Mouse (Mus musculus) liver, embryonic 14.5 days (tissue): Measurements from ENCODE around the gene Utp15. TPM values are rescaled to one million over a fixed set of nuclear protein-coding genes. Genes with fewer than 3 reads are reported as not detected.

Source experiments
- ATAC-seq: fragments of 200-750 bp; cut with Nextera tagmentation; 2 replicates; pipeline ENCODE4 v1.8.0; 2017; ENCODE audit warnings: moderate number of reproducible peaks, mild to moderate bottlenecking, moderate library complexity; ENCODE audit not compliant: insufficient read depth
- DNase-seq, 3 experiments: peaks; one replicate each; pipeline ENCODE4 v3.0.0-alpha.2; 2012 to 2013; ENCODE audit warnings: low read depth in 3 of 3, low spot score in 3 of 3
- H3K27ac ChIP-seq: fragments of 300-500 bp; sonication (generic); 2 replicates; pipeline ENCODE4 v1.5.1; 2014; ENCODE audit warnings: moderate library complexity, mild to moderate bottlenecking, control low read depth, inconsistent platforms
- H3K27me3 ChIP-seq: fragments of 300-500 bp; sonication (generic); 2 replicates; pipeline ENCODE4 v1.6.1; 2014; ENCODE audit warnings: mild to moderate bottlenecking, low read length, moderate library complexity; ENCODE audit not compliant: control insufficient read depth, insufficient read depth
- H3K36me3 ChIP-seq: fragments of 300-500 bp; sonication (generic); replicated peaks from 2 replicates; pipeline ENCODE4 v1.6.1; 2014; ENCODE audit warnings: low read depth; ENCODE audit not compliant: control insufficient read depth, insufficient read depth
- H3K4me1 ChIP-seq, 2 experiments: fragments of 200-500 bp in 1 of 2; fragments of 300-500 bp in 1 of 2; sonication (generic) in 1 of 2; replicated peaks; 2 replicates each; pipeline ENCODE4 v1.6.1; 2012 to 2014; ENCODE audit warnings: antibody characterized with exemption in 1 of 2, inconsistent platforms in 1 of 2, low read length in 1 of 2; ENCODE audit not compliant: control insufficient read depth in 2 of 2, insufficient read depth in 2 of 2
- H3K4me2 ChIP-seq: fragments of 300-500 bp; sonication (generic); 2 replicates; pipeline ENCODE4 v1.6.1; 2014; ENCODE audit warnings: low read depth, mild to moderate bottlenecking, control low read depth, moderate library complexity
- H3K4me3 ChIP-seq, 2 experiments: fragments of 200-500 bp in 1 of 2; fragments of 300-500 bp in 1 of 2; sonication (generic) in 1 of 2; 2 replicates each; pipeline ENCODE4 v1.5.1; 2012 to 2014; ENCODE audit warnings: low read depth in 2 of 2, low read length in 2 of 2, mild to moderate bottlenecking in 2 of 2, control low read depth in 1 of 2, inconsistent platforms in 1 of 2, moderate library complexity in 1 of 2; ENCODE audit not compliant: insufficient read depth in 1 of 2
- H3K9ac ChIP-seq: fragments of 300-500 bp; sonication (generic); replicated peaks from 2 replicates; pipeline ENCODE4 v1.6.1; 2014; ENCODE audit warnings: mild to moderate bottlenecking, control low read depth, moderate library complexity
- H3K9me3 ChIP-seq: fragments of 300-500 bp; sonication (generic); 2 replicates; pipeline ENCODE4 v1.6.1; 2016; ENCODE audit warnings: low read length, mixed read lengths; ENCODE audit not compliant: control insufficient read depth
- CTCF ChIP-seq: IDR thresholded peaks from 2 replicates; pipeline ENCODE4 v1.5.1; 2016; ENCODE audit warnings: antibody characterized with exemption, low read depth, control low read depth
- EP300 ChIP-seq: IDR thresholded peaks from 2 replicates; pipeline ENCODE4 v1.6.1; 2016; ENCODE audit warnings: antibody characterized with exemption, low read depth
- WGBS: fragments of 180-500 bp; shearing (Covaris S2); extraction: QIAGEN DNeasy Blood & Tissue Kit; methylation state at CpG from one replicate; pipeline ENCODE4 v1.1.7; 2014; ENCODE audit not compliant: insufficient replicate concordance; 5-methylcytosine and 5-hydroxymethylcytosine counted together
- polyA plus RNA-seq, 2 experiments: library from polyadenylated mRNA; depleted of rRNA in 1 of 2; stranded (reverse) in 1 of 2; unstranded in 1 of 2; fragments of >200 nt; fragmentation: Nextera tagmentation in 1 of 2; extraction: Ambion mirVana in 1 of 2; gene quantifications; 2 replicates each; pipeline versions ENCODE4 v1.2.1 to v1.2.3; 2012 to 2014

Gene Utp15
- 4.8 and 6.1 TPM in 2 replicates for polyA plus RNA-seq (2012; rRNA removed)
- polyA plus RNA-seq (2014; fragmentation: Nextera tagmentation; extraction: Ambion mirVana): 11.8 and 13.2 TPM in 2 replicates

DNA sequence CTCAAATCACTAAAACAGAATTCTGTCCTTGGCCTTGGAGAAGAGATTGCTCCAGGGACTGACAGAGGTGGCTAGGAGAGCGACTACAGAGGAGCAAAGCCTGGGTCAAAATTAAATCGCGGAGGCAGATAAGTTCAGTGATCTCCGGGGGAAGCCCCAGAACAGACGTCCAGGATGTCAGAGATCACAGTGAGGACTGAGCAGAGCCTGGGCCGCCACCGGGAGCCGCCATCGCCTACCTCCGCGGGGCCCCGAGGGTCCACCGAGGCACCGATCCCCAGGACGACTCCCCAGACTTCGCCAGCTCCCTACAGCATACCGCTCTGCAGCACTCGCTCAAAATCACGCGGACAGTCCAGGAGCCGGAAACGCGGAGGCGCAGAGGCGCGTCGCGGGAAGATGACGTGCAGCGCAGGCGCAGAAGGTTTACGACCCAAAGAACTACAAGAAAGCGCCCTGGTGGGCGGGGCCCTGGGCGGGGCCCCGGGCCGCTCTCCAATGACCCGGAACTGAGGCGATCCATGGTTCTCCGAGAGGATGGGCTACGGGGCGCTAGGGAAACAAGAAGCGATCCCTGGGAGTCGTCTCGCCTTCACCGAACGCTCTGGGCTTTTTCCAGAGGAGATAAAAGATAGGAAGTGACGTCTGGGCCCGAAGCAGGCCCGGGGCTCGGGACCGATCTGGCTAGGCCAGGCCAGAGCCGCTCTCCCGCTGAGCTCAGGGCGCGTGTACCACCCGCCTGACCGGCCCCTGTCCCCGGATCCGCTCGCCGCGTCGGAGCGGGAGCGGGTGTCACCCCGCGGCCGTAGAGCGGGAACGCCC, at the start of gene Utp15, which contains the start of gene Ankra2:
Utp15 (minus strand) TSS at position 406 of the 822 bp plus-strand sequence.
Ankra2 (plus strand) TSS at position 439 of the 822 bp plus-strand sequence.
- Histone ChIP-seq H3K9ac (peak within 1 kb of the TSS; percentile 80), H3K27me3 (no peaks in the 10 kb centered on the region), H3K4me2 (peak within 1 kb of the TSS; percentile 94), H3K27ac (peak within 1 kb of the TSS; percentile 67), H3K9me3 (no peaks in the 10 kb centered on the region), H3K4me3 (peak within 1 kb of the TSS; percentile 73 to 90), H3K36me3 (peaks cover 11% of the 10 kb centered on the region), H3K4me1 (peaks cover 10 to 19% of the 10 kb centered on the region in 2 experiments)
- under 1% methylated on average over 71 of the region's 71 CpGs for WGBS
- TF ChIP-seq CTCF (0 out of 2 replicates have a peak, but pooled peaks have one; percentile 3), EP300 (no peak)
- DNase-seq (peak; percentile 95 to 96 (median 95)), ATAC-seq (peak; percentile 99)

DNA sequence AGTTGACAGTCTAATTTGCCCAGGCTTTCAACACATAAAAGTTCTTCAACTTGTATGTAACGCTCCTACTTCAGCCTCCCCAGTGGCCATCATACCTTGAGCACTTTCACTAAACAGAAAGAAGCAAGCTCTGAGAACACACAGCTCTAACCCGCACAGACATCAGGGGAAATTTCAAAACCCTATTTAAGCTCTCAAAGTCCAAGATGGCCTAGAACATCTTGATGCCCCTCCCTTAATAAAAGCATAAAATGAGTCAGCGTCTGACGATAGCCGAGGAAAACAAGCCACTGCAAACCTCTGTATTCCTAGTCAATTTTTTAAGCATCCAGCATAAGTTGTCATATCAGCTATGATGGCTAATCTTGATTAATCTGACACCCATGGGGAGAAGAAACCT, 48.8 kb upstream of the Utp15 start:
- 87% methylated on average over 5 of the region's 5 CpGs for WGBS
- no peak for ATAC-seq
- peaks cover 7 to 9% of the 10 kb centered on the region in 2 experiments; a peak in 3 of 4 replicates for H3K4me1 ChIP-seq
- no peak for TF ChIP-seq CTCF
- DNase-seq: no peak
- peaks cover 56% of the 10 kb centered on the region for H3K36me3 ChIP-seq
- no peak overlapping the region for H3K9ac ChIP-seq
- H3K27me3 ChIP-seq: no peaks in the 10 kb centered on the region
- H3K4me3 ChIP-seq: no peak overlapping the region
- H3K27ac ChIP-seq: no peak overlapping the region
- no peaks in the 10 kb centered on the region for H3K9me3 ChIP-seq
- H3K4me2 ChIP-seq: no peak overlapping the region

DNA sequence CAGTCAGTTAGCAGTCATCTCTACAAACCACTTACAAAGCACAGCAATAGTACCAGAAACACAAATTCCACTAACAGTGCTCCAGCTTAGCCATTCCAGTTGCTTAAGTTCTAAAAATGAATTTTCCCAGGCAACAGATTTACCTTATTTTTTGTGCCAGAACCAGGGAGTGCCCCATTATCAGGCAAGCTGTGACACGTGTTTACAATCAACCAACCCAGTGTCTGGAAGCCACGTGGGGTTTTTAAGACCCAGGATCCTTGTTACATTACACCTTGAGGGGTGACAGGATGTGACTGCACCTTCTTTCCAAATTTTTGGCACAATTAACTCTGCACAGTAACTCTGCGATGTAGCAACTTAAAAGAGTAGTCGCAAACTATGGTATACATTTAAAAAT, 45.9 kb upstream of the Utp15 start:
- Histone ChIP-seq H3K9ac (no peak overlapping the region), H3K27me3 (no peaks in the 10 kb centered on the region), H3K27ac (no peak overlapping the region), H3K4me3 (no peak overlapping the region), H3K36me3 (peaks cover 52% of the 10 kb centered on the region), H3K9me3 (no peaks in the 10 kb centered on the region), H3K4me1 (no peaks in the 10 kb centered on the region), H3K4me2 (no peak overlapping the region)
- DNase-seq: no peak
- TF ChIP-seq CTCF (no peak), EP300 (no peak)
- no peak for ATAC-seq
- 72% methylated on average over 4 of the region's 4 CpGs for WGBS

DNA sequence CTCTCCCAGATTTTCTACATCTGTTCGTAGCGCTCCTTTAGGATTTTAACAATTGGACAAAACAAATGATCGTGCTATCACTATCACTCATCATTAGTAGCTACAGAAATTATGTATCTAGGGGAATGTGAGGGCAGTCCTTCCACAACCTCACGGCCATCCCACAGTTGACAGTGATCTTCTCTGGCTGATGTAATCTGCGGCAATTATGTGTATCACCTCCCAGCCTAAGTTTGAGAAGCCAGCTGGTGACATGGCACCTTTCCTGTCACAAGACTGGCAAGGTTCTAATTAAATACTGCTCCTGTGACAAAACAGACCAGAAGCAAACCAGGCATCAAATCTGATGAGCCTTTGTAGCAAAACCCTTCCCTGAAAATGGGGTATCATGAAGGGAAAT, 45.2 kb upstream of the Utp15 start:
- Histone ChIP-seq H3K4me2 (no peak overlapping the region), H3K9ac (no peak overlapping the region), H3K9me3 (no peaks in the 10 kb centered on the region), H3K27me3 (no peaks in the 10 kb centered on the region), H3K4me3 (no peak overlapping the region), H3K4me1 (no peaks in the 10 kb centered on the region), H3K36me3 (peaks cover 45% of the 10 kb centered on the region), H3K27ac (no peak overlapping the region)
- ATAC-seq: no peak
- no peak for TF ChIP-seq CTCF
- no peak for TF ChIP-seq EP300
- WGBS: 80% methylated on average over 5 of the region's 5 CpGs
- DNase-seq: no peak

DNA sequence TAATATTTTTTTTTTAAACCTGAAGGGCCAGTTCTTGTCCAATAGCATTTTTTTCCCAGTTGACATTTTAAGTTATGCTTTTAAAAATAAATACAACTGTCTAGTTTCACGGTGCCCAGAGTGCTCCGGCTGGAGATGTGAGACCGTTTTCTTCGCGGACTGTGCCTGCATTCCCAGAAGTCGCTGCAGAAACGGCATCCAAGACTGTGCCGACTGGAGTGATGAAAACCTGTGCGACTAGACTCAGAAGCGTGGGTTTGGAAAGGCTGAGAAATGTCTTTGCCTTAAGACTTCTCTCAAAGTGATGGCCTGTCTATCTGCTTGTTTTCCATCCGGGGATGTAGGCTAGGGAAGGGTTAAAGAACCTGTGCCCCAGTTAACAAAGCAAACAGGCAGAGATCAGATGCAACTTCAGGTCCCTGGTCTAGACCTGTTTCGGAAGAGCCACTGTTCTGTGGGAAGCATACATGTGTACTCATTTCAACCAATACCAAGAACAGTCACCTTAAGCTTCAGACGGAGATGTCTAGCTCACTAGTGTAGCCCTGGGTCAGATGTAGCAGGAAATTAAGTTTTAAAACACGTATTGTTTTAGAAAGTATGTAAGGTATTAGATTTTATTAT, 44.1 kb upstream of the Utp15 start:
- Histone ChIP-seq H3K27ac (no peak overlapping the region), H3K4me3 (no peak overlapping the region), H3K4me1 (no peaks in the 10 kb centered on the region), H3K4me2 (no peak overlapping the region), H3K9ac (no peak overlapping the region), H3K9me3 (no peaks in the 10 kb centered on the region), H3K36me3 (peaks cover 36% of the 10 kb centered on the region), H3K27me3 (no peaks in the 10 kb centered on the region)
- TF ChIP-seq CTCF: no peak
- TF ChIP-seq EP300: no peak
- ATAC-seq (no peak), DNase-seq (no peak)
- 62% methylated on average over 14 of the region's 14 CpGs for WGBS
